Mouse (Mus musculus) midbrain, embryonic 11.5 days (tissue): ENCODE measurements around the gene Mbnl1. TPM values are rescaled to one million over a fixed set of nuclear protein-coding genes. Genes with fewer than 3 reads are reported as not detected.

Source experiments
- ATAC-seq: fragments of 200-750 bp; cut with Nextera tagmentation; 2 replicates; pipeline ENCODE4 v1.8.0; 2017; ENCODE audit warnings: moderate TSS enrichment, moderate library complexity; ENCODE audit not compliant: low FRiP score
- DNase-seq: peaks from one replicate; pipeline ENCODE4 v3.0.0; 2015; ENCODE audit warnings: low spot score; ENCODE audit errors: missing footprints
- H3K27ac ChIP-seq: fragments of 300-500 bp; sonication (generic); 2 replicates; pipeline ENCODE4 v1.5.1; 2014; ENCODE audit warnings: low read depth, low read length
- H3K27me3 ChIP-seq: fragments of 300-500 bp; sonication (generic); 2 replicates; pipeline ENCODE4 v1.6.1; 2014; ENCODE audit warnings: mild to moderate bottlenecking, low read length, moderate library complexity, mixed read lengths; ENCODE audit not compliant: control insufficient read depth, insufficient read depth
- H3K36me3 ChIP-seq: fragments of 300-500 bp; sonication (generic); 2 replicates; pipeline ENCODE4 v1.6.1; 2014; ENCODE audit warnings: mild to moderate bottlenecking, low read length, moderate library complexity, mixed read lengths; ENCODE audit not compliant: control insufficient read depth, insufficient read depth
- H3K4me1 ChIP-seq: fragments of 300-500 bp; sonication (generic); 2 replicates; pipeline ENCODE4 v1.6.1; 2014; ENCODE audit warnings: low read length; ENCODE audit not compliant: control insufficient read depth, insufficient read depth
- H3K4me2 ChIP-seq: fragments of 300-500 bp; sonication (generic); 2 replicates; pipeline ENCODE4 v1.6.1; 2014; ENCODE audit warnings: mild to moderate bottlenecking, moderate library complexity
- H3K4me3 ChIP-seq: fragments of 300-500 bp; sonication (generic); 2 replicates; pipeline ENCODE4 v1.5.1; 2014; ENCODE audit warnings: low read depth, low read length
- H3K9ac ChIP-seq: fragments of 300-500 bp; sonication (generic); 2 replicates; pipeline ENCODE4 v1.6.1; 2014; ENCODE audit warnings: low read length
- H3K9me3 ChIP-seq: fragments of 300-500 bp; sonication (generic); 2 replicates; pipeline ENCODE4 v1.6.1; 2016; ENCODE audit warnings: low read length; ENCODE audit not compliant: control insufficient read depth
- WGBS: fragments of 180-500 bp; shearing (Covaris S2); extraction: QIAGEN DNeasy Blood & Tissue Kit; methylation state at CpG from one replicate; pipeline ENCODE4 v1.1.7; 2014; 5-methylcytosine and 5-hydroxymethylcytosine counted together
- polyA plus RNA-seq: library from polyadenylated mRNA; unstranded; fragments of >200 nt; fragmentation: Nextera tagmentation; extraction: Ambion mirVana; gene quantifications from 2 replicates; pipeline ENCODE4 v1.2.1, GENCODE M21; 2014

The Mbnl1 gene
- polyA plus RNA-seq, 1 experiment from 2014 or later = 36.2 TPM

DNA sequence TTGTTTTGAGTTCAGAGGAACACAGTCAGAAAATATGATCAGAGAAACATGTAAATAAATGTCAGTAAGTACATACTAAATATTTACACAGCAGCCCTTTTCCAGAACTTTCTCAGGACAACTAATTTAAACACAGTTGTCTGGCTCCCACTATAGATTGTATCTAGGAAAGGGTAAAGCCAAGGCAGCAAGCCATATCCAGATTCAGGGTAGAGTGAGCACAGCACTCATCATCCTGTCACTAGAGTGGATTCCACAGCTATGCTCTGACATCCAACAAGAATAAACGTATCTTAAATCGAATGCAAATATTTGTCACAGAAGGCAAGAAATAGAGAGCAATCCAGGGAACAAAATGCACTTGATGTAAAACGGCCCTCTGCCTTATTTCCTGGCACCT is 165.9 kb downstream of the Mbnl1 start:
- H3K9me3 ChIP-seq = no peaks in the 10 kb centered on the region
- H3K27me3 ChIP-seq = no peaks in the 10 kb centered on the region
- no peak overlapping the region for H3K27ac ChIP-seq
- no peak overlapping the region for H3K4me3 ChIP-seq
- no peaks in the 10 kb centered on the region for H3K36me3 ChIP-seq
- no peak overlapping the region for H3K4me2 ChIP-seq
- DNase-seq (no peak), ATAC-seq (no peak)
- H3K9ac ChIP-seq = no peak overlapping the region
- 88% methylated on average over 3 of the region's 3 CpGs for WGBS
- H3K4me1 ChIP-seq = no peaks in the 10 kb centered on the region

DNA sequence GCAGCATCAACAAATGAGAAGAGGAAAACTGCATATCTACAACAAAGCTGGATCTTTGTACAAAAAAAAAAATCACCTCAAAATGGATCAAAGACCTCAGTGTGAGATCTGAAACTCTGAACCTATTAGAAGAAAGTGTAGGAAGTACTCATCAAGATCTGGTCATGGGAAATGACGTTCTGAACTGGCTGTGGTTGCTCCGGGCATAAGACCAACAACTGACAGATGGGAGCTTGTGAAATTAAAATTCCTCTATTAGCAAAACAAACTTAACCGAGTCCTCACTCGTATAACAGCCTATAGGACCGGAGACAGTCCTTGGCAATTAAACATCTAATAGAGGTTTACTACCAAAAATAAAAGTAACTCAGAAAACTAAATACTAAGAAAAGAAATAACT is 166.5 kb downstream of the Mbnl1 start:
- no peak for ATAC-seq
- H3K4me2 ChIP-seq = no peak overlapping the region
- H3K9me3 ChIP-seq = no peaks in the 10 kb centered on the region
- no peak for DNase-seq
- 83% methylated on average over 5 of the region's 5 CpGs for WGBS
- H3K36me3 ChIP-seq = no peaks in the 10 kb centered on the region
- H3K9ac ChIP-seq = no peak overlapping the region
- no peaks in the 10 kb centered on the region for H3K27me3 ChIP-seq
- no peak overlapping the region for H3K4me3 ChIP-seq
- no peaks in the 10 kb centered on the region for H3K4me1 ChIP-seq
- H3K27ac ChIP-seq = no peak overlapping the region

DNA sequence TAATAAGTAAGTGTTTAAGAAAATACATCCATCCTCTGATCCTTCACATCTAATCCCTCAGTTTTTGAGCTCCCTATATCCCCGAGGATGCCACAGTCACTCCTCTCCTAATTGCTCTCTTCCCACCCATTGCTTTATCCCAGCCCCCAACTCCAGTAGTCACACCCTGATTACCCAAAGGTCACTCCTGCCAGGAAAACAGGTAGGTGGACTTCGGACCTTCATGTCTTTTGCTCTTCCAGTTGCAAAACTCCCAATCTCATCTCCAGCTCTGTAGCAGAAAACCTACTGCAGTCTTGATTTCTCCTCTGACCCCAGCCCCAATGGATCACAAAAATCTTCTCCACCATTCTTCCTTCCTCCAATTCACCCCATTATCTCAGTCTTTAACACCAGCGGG is 169.6 kb downstream of the Mbnl1 start:
- ATAC-seq = no peak

DNA sequence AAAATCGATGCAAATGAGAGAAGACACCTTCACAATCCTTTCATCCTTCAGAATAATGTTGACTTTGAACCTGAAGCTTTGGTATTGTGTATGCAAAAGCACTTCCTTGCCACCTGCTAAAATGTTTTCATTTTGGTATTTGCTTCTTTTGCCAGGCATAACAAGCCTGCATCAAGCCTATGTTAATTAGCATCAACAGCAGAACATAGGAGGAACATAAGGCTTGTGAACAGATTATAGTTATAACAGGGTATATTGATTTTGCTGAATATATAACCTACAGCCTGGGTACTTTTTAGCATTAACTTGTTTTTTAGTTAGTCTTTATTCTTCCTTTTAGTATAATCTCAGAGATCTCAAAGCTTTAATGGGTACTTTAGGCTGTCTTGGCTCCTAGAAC is 172.9 kb downstream of the Mbnl1 start:
- Histone ChIP-seq H3K9ac (no peak overlapping the region), H3K36me3 (no peaks in the 10 kb centered on the region), H3K4me3 (no peak overlapping the region), H3K4me1 (no peaks in the 10 kb centered on the region), H3K27ac (no peak overlapping the region), H3K27me3 (no peaks in the 10 kb centered on the region), H3K9me3 (no peaks in the 10 kb centered on the region), H3K4me2 (no peak overlapping the region)
- no peak for ATAC-seq
- 80% methylated on average over 1 of the region's 1 CpGs for WGBS
- DNase-seq = no peak

More for the DNA sequence above, 169.6 kb downstream of the Mbnl1 start:
- WGBS = 89% methylated on average over 3 of the region's 3 CpGs
- Histone ChIP-seq H3K4me3 (no peak overlapping the region), H3K27ac (no peak overlapping the region), H3K27me3 (no peaks in the 10 kb centered on the region), H3K4me1 (no peaks in the 10 kb centered on the region), H3K9me3 (no peaks in the 10 kb centered on the region), H3K36me3 (no peaks in the 10 kb centered on the region), H3K4me2 (no peak overlapping the region), H3K9ac (no peak overlapping the region)
- no peak for DNase-seq

DNA sequence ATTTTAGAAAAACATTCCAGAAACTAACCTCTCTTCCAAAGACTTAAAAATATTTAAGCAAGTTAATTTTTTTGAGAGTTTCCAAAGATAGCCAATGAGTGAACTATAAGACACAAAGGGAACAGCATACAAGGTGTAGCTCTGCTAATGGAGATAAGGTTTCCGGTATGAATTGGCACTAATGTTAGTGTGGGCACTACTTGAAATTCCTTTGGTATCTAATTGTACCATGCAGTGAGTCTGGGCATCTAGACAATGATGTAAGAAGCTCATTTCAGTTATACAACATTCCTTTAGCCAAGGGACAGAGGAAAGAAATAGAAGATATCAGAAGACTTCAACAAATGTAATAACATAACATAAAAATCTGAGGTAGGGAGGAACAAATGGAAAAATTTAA is 175.7 kb downstream of the Mbnl1 start:
- H3K9ac ChIP-seq = no peak overlapping the region
- ATAC-seq (no peak), DNase-seq (no peak)
- H3K9me3 ChIP-seq = no peaks in the 10 kb centered on the region
- H3K36me3 ChIP-seq = no peaks in the 10 kb centered on the region
- H3K4me2 ChIP-seq = no peak overlapping the region
- H3K4me1 ChIP-seq = no peaks in the 10 kb centered on the region
- 92% methylated on average over 1 of the region's 1 CpGs for WGBS
- H3K27ac ChIP-seq = no peak overlapping the region
- no peak overlapping the region for H3K4me3 ChIP-seq
- H3K27me3 ChIP-seq = no peaks in the 10 kb centered on the region

DNA sequence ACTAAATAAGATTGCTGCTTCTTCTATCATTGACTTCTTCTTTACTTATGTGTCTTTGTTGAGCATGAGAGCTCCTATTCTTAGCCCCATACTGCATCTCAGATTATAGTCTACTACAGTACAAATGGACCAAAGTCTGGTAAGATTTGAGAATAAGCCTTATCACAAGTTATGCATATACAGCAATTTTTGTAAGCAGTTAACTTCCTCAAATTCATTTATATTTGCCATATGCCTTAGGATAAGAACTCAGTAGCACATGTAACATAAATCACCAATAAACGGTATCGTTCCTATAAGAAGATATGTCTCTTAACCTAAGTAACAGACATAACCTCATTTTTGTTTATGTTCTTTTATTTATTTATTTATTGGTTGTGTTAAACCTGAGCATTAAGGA is 188.1 kb downstream of the Mbnl1 start:
- Histone ChIP-seq H3K27ac (no peak overlapping the region), H3K9ac (no peak overlapping the region), H3K36me3 (no peaks in the 10 kb centered on the region), H3K4me1 (no peaks in the 10 kb centered on the region), H3K4me2 (no peak overlapping the region), H3K27me3 (no peaks in the 10 kb centered on the region), H3K9me3 (no peaks in the 10 kb centered on the region), H3K4me3 (no peak overlapping the region)
- no peak for ATAC-seq
- 97% methylated on average over 2 of the region's 2 CpGs for WGBS
- no peak for DNase-seq
